Mouse (Mus musculus) ES-E14 (cell line): ENCODE data around the gene Inafm2.

ENCODE experiments used
- CHD2 ChIP-seq: IDR thresholded peaks from 2 replicates; pipeline ENCODE4 v1.6.1; 2014; ENCODE audit warnings: mild to moderate bottlenecking, low read depth, low read length, inconsistent platforms
- HCFC1 ChIP-seq: IDR thresholded peaks from 2 replicates; pipeline ENCODE4 v1.6.1; 2012; ENCODE audit warnings: low read length, inconsistent platforms, borderline replicate concordance; ENCODE audit not compliant: insufficient read depth
- MAFK ChIP-seq: IDR thresholded peaks from 2 replicates; pipeline ENCODE4 v1.6.1; 2014; ENCODE audit warnings: mild to moderate bottlenecking, low read depth, low read length, inconsistent platforms; ENCODE audit not compliant: insufficient read depth
- ZC3H11A ChIP-seq: IDR thresholded peaks from 2 replicates; pipeline ENCODE4 v1.6.1; 2012; ENCODE audit warnings: low read depth, mild to moderate bottlenecking, inconsistent platforms, low read length, borderline replicate concordance
- ZNF384 ChIP-seq: IDR thresholded peaks from 2 replicates; pipeline ENCODE4 v1.6.1; 2012; ENCODE audit warnings: low read depth, low read length, inconsistent platforms

- TF ChIP-seq ZNF384: no peak
- TF ChIP-seq HCFC1: no peak
- TF ChIP-seq CHD2: no peak
- TF ChIP-seq MAFK: no peak
- TF ChIP-seq ZC3H11A: no peak
Observed at GRCm38 (mm10) chr2:118754143-118754542, 8.6 kb downstream of the Inafm2 start.
